In genomic region chr11:70671333-70672047, GRCm38 (mm10) we compare ENCODE assay signal across 8 mouse cellular contexts. TPM values are rescaled to one million over a fixed set of nuclear protein-coding genes. Genes with fewer than 3 reads are reported as not detected.
A peak's percentile ranks its signal among the peaks of the same experiment; 100 is the strongest.
DNase-seq lines count a peak whose midpoint lies in the region; ATAC-seq and TF ChIP-seq lines count a peak whose summit lies in the region.

No protein-coding gene starts in this region.

- H3K4me3 ChIP-seq in gastrocnemius, adult 2 months = no peak overlapping the region
- no peak overlapping the region for H3K4me3 ChIP-seq in liver, embryonic 12.5 days
- H3K4me3 ChIP-seq in liver, postnatal 0 days (ENCODE audit: low read depth, low read length) = no peak overlapping the region
- no peak overlapping the region for H3K4me3 ChIP-seq in forebrain, embryonic 13.5 days
- H3K4me3 ChIP-seq in midbrain, postnatal 0 days (ENCODE audit: low read depth, low read length) = no peak overlapping the region

- intact Hi-C loops in gastrocnemius, adult 2 months (cut with DNase I) = no loop called here
- intact Hi-C loops in gastrocnemius, postnatal 14 days (cut with DNase I; ENCODE audit: low total_unique reads) = no loop called here

- H3K4me2 ChIP-seq in liver, embryonic 12.5 days = 0 out of 2 replicates have a peak overlapping the region, but pooled peaks have one; percentile 98
- H3K4me2 ChIP-seq in liver, postnatal 0 days (ENCODE audit: low read depth, low read length) = no peak overlapping the region
- H3K4me2 ChIP-seq in forebrain, embryonic 13.5 days = peak overlapping the region; percentile 81
- H3K4me2 ChIP-seq in midbrain, postnatal 0 days (ENCODE audit: low read depth, low read length, poor library complexity, severe bottlenecking) = no peak overlapping the region

- TF ChIP-seq CTCF in gastrocnemius, adult 2 months (IDR thresholded peaks at IDR 0.05) = no peak
- no peak for TF ChIP-seq CTCF in liver, postnatal 0 days (IDR thresholded peaks at IDR 0.05; ENCODE audit: low read depth)
- no peak for TF ChIP-seq CTCF in midbrain, postnatal 0 days (IDR thresholded peaks at IDR 0.05)

- H3K27me3 ChIP-seq in liver, embryonic 12.5 days (replicated peaks) = no peaks in the 10 kb centered on the region
- no peaks in the 10 kb centered on the region for H3K27me3 ChIP-seq in liver, postnatal 0 days (ENCODE audit: insufficient read depth, low read length)
- no peaks in the 10 kb centered on the region for H3K27me3 ChIP-seq in forebrain, embryonic 13.5 days
- no peaks in the 10 kb centered on the region for H3K27me3 ChIP-seq in midbrain, postnatal 0 days (ENCODE audit: insufficient read depth, low read length)

- H3K36me3 ChIP-seq in liver, embryonic 12.5 days = peaks cover 41% of the 10 kb centered on the region
- H3K36me3 ChIP-seq in liver, postnatal 0 days (replicated peaks; ENCODE audit: insufficient read depth, low read length) = peaks cover 10% of the 10 kb centered on the region; the same call in 1 of the 2 replicates
- H3K36me3 ChIP-seq in forebrain, embryonic 13.5 days (ENCODE audit: poor library complexity, severe bottlenecking) = peaks cover 47% of the 10 kb centered on the region
- H3K36me3 ChIP-seq in midbrain, postnatal 0 days (ENCODE audit: insufficient read depth, low read length) = peaks cover 22% of the 10 kb centered on the region

- TF ChIP-seq EP300 in liver, postnatal 0 days (IDR thresholded peaks at IDR 0.05; ENCODE audit: low read depth) = no peak

- H3K4me1 ChIP-seq in liver, embryonic 12.5 days = peaks cover 45% of the 10 kb centered on the region
- H3K4me1 ChIP-seq in liver, postnatal 0 days (ENCODE audit: insufficient read depth) = peaks cover 24% of the 10 kb centered on the region
- H3K4me1 ChIP-seq in forebrain, embryonic 13.5 days = peaks cover 31% of the 10 kb centered on the region
- 0 out of 2 replicates have a peak, but pooled peaks cover 6% of the 10 kb centered on the region for H3K4me1 ChIP-seq in midbrain, postnatal 0 days (ENCODE audit: insufficient read depth, low read length)

- H3K27ac ChIP-seq in gastrocnemius, adult 2 months = no peak overlapping the region
- H3K27ac ChIP-seq in liver, embryonic 12.5 days = no peak overlapping the region
- no peak overlapping the region for H3K27ac ChIP-seq in liver, postnatal 0 days (ENCODE audit: low read depth)
- H3K27ac ChIP-seq in forebrain, embryonic 13.5 days = no peak overlapping the region
- H3K27ac ChIP-seq in midbrain, postnatal 0 days (ENCODE audit: low read depth, low read length) = no peak overlapping the region

- H3K9ac ChIP-seq in liver, embryonic 12.5 days = no peak overlapping the region
- H3K9ac ChIP-seq in liver, postnatal 0 days (replicated peaks) = no peak overlapping the region
- H3K9ac ChIP-seq in forebrain, embryonic 13.5 days = peak overlapping the region; percentile 87; the same call in 1 of the 2 replicates
- 0 out of 2 replicates have a peak overlapping the region, but pooled peaks have one; percentile 72 for H3K9ac ChIP-seq in midbrain, postnatal 0 days (replicated peaks; ENCODE audit: low read length, poor library complexity, severe bottlenecking)

- ATAC-seq in liver, embryonic 12.5 days = no peak
- ATAC-seq in liver, postnatal 0 days = no peak
- no peak for ATAC-seq in forebrain, embryonic 13.5 days
- no peak for ATAC-seq in midbrain, postnatal 0 days (ENCODE audit: low FRiP score)
- ATAC-seq in megakaryocyte progenitor cell, adult 5-6 weeks (replicated peaks; ENCODE audit: poor library complexity) = no peak

- no peaks in the 10 kb centered on the region for H3K9me3 ChIP-seq in liver, embryonic 12.5 days (replicated peaks)
- no peaks in the 10 kb centered on the region for H3K9me3 ChIP-seq in liver, postnatal 0 days (ENCODE audit: low read length)
- no peaks in the 10 kb centered on the region for H3K9me3 ChIP-seq in forebrain, embryonic 13.5 days (replicated peaks)
- H3K9me3 ChIP-seq in midbrain, postnatal 0 days (ENCODE audit: low read length) = no peaks in the 10 kb centered on the region

- 74% methylated on average over 16 of the region's 16 CpGs for WGBS in liver, embryonic 12.5 days (ENCODE audit: insufficient replicate concordance)
- 86% methylated on average over 16 of the region's 16 CpGs for WGBS in liver, postnatal 0 days (ENCODE audit: insufficient replicate concordance)
- 76% methylated on average over 16 of the region's 16 CpGs for WGBS in forebrain, embryonic 13.5 days
- 76% methylated on average over 16 of the region's 16 CpGs for WGBS in midbrain, postnatal 0 days

- peak; percentile 25 for DNase-seq in gastrocnemius, adult 2 months
- DNase-seq in gastrocnemius, postnatal 14 days = no peak
- no peak for DNase-seq in liver, postnatal 0 days
- DNase-seq in midbrain, postnatal 0 days (ENCODE audit: low spot score) = no peak
- DNase-seq in B cell, adult 2 months = no peak

RNA-seq across cellular contexts. Expression of gene Spag7, which starts 2.3 kb away (rescaled TPM):
- 10 to 100 TPM; 86.3 to 86.4 TPM for total RNA-seq in gastrocnemius, adult 2 months (2021)
- 100 to 1,000 TPM; 117 to 122 TPM for total RNA-seq in gastrocnemius, postnatal 14 days (2021)
- polyA plus RNA-seq in liver, embryonic 12.5 days (2016; fragmentation: Nextera tagmentation; extraction: Ambion mirVana) = 76.8 and 84.5 TPM in 2 replicates
- 36.6 and 42.1 TPM in 2 replicates for polyA plus RNA-seq in liver, postnatal 0 days (2015; fragmentation: Nextera tagmentation; extraction: Ambion mirVana)
- 173 and 177 TPM in 2 replicates for polyA plus RNA-seq in forebrain, embryonic 13.5 days (2015; fragmentation: Nextera tagmentation; extraction: Ambion mirVana)
- 41.9 and 45.3 TPM in 2 replicates for total RNA-seq in midbrain, postnatal 0 days (2014; rRNA removed)
- 125 and 131 TPM in 2 replicates for polyA plus RNA-seq in midbrain, postnatal 0 days (2015; fragmentation: Nextera tagmentation; extraction: Ambion mirVana)
- 102 and 109 TPM in 2 replicates for total RNA-seq in megakaryocyte progenitor cell, adult 5-6 weeks (2015)
- 68.6 and 71.8 TPM in 2 replicates for total RNA-seq in megakaryocyte progenitor cell, adult 5-6 weeks (2017)

RNA-seq across cellular contexts. Expression of gene Eno3, which starts 14.5 kb away (rescaled TPM):
- 1,000 to 10,000 TPM; 7,153 to 7,488 TPM for total RNA-seq in gastrocnemius, adult 2 months (2021)
- 1,000 to 10,000 TPM; 6,763 to 7,262 TPM for total RNA-seq in gastrocnemius, postnatal 14 days (2021)
- 6.7 and 7.6 TPM in 2 replicates for polyA plus RNA-seq in liver, embryonic 12.5 days (2016; fragmentation: Nextera tagmentation; extraction: Ambion mirVana)
- 4.0 and 21.3 TPM in 2 replicates for polyA plus RNA-seq in liver, postnatal 0 days (2015; fragmentation: Nextera tagmentation; extraction: Ambion mirVana)
- 7.1 and 7.4 TPM in 2 replicates for polyA plus RNA-seq in forebrain, embryonic 13.5 days (2015; fragmentation: Nextera tagmentation; extraction: Ambion mirVana)
- total RNA-seq in midbrain, postnatal 0 days (2014; rRNA removed) = 7.2 and 9.9 TPM in 2 replicates
- 5.8 and 7.6 TPM in 2 replicates for polyA plus RNA-seq in midbrain, postnatal 0 days (2015; fragmentation: Nextera tagmentation; extraction: Ambion mirVana)
- total RNA-seq in megakaryocyte progenitor cell, adult 5-6 weeks (2015) = 4.1 and 6.2 TPM in 2 replicates
- 7.2 and 9.5 TPM in 2 replicates for total RNA-seq in megakaryocyte progenitor cell, adult 5-6 weeks (2017)

RNA-seq across cellular contexts. Expression of gene Camta2, which starts 16.4 kb away (rescaled TPM):
- total RNA-seq in gastrocnemius, adult 2 months (2021) = 10 to 100 TPM; 39.6 to 44.9 TPM
- total RNA-seq in gastrocnemius, postnatal 14 days (2021) = 10 to 100 TPM; 21.2 to 25.5 TPM
- polyA plus RNA-seq in liver, embryonic 12.5 days (2016; fragmentation: Nextera tagmentation; extraction: Ambion mirVana) = 6.1 and 6.4 TPM in 2 replicates
- polyA plus RNA-seq in liver, postnatal 0 days (2015; fragmentation: Nextera tagmentation; extraction: Ambion mirVana) = 2.8 and 3.4 TPM in 2 replicates
- polyA plus RNA-seq in forebrain, embryonic 13.5 days (2015; fragmentation: Nextera tagmentation; extraction: Ambion mirVana) = 11.9 and 13.9 TPM in 2 replicates
- 20.3 and 24.0 TPM in 2 replicates for total RNA-seq in midbrain, postnatal 0 days (2014; rRNA removed)
- 23.6 and 24.5 TPM in 2 replicates for polyA plus RNA-seq in midbrain, postnatal 0 days (2015; fragmentation: Nextera tagmentation; extraction: Ambion mirVana)
- total RNA-seq in megakaryocyte progenitor cell, adult 5-6 weeks (2015) = 9.1 and 9.2 TPM in 2 replicates
- total RNA-seq in megakaryocyte progenitor cell, adult 5-6 weeks (2017) = 2.0 and 5.1 TPM in 2 replicates

RNA-seq across cellular contexts. Expression of gene Pfn1, which starts 17.0 kb away (rescaled TPM):
- total RNA-seq in gastrocnemius, adult 2 months (2021) = 100 to 1,000 TPM; 252 to 257 TPM
- 100 to 1,000 TPM; 340 to 388 TPM for total RNA-seq in gastrocnemius, postnatal 14 days (2021)
- polyA plus RNA-seq in liver, embryonic 12.5 days (2016; fragmentation: Nextera tagmentation; extraction: Ambion mirVana) = 1,519 and 1,532 TPM in 2 replicates
- 918 and 940 TPM in 2 replicates for polyA plus RNA-seq in liver, postnatal 0 days (2015; fragmentation: Nextera tagmentation; extraction: Ambion mirVana)
- 919 and 977 TPM in 2 replicates for polyA plus RNA-seq in forebrain, embryonic 13.5 days (2015; fragmentation: Nextera tagmentation; extraction: Ambion mirVana)
- 438 and 486 TPM in 2 replicates for total RNA-seq in midbrain, postnatal 0 days (2014; rRNA removed)
- 600 and 608 TPM in 2 replicates for polyA plus RNA-seq in midbrain, postnatal 0 days (2015; fragmentation: Nextera tagmentation; extraction: Ambion mirVana)
- total RNA-seq in megakaryocyte progenitor cell, adult 5-6 weeks (2015) = 1,057 and 1,218 TPM in 2 replicates
- 491 and 574 TPM in 2 replicates for total RNA-seq in megakaryocyte progenitor cell, adult 5-6 weeks (2017)

RNA-seq across cellular contexts. Expression of gene Slc25a11, which starts 24.2 kb away (rescaled TPM):
- total RNA-seq in gastrocnemius, adult 2 months (2021) = 100 to 1,000 TPM; 264 to 408 TPM
- total RNA-seq in gastrocnemius, postnatal 14 days (2021) = 100 to 1,000 TPM; 278 to 315 TPM
- 77.3 and 83.3 TPM in 2 replicates for polyA plus RNA-seq in liver, embryonic 12.5 days (2016; fragmentation: Nextera tagmentation; extraction: Ambion mirVana)
- 140 and 143 TPM in 2 replicates for polyA plus RNA-seq in liver, postnatal 0 days (2015; fragmentation: Nextera tagmentation; extraction: Ambion mirVana)
- 156 and 165 TPM in 2 replicates for polyA plus RNA-seq in forebrain, embryonic 13.5 days (2015; fragmentation: Nextera tagmentation; extraction: Ambion mirVana)
- 140 and 159 TPM in 2 replicates for total RNA-seq in midbrain, postnatal 0 days (2014; rRNA removed)
- 160 and 176 TPM in 2 replicates for polyA plus RNA-seq in midbrain, postnatal 0 days (2015; fragmentation: Nextera tagmentation; extraction: Ambion mirVana)
- 59.5 and 73.9 TPM in 2 replicates for total RNA-seq in megakaryocyte progenitor cell, adult 5-6 weeks (2015)
- 46.6 and 52.7 TPM in 2 replicates for total RNA-seq in megakaryocyte progenitor cell, adult 5-6 weeks (2017)

Comparison
In these comparisons a context has a peak if more than half of its experiments do, and no peak if none do; other contexts are left out.
1. H3K4me2 ChIP-seq: peak in liver, embryonic 12.5 days (single experiment) and forebrain, embryonic 13.5 days (single experiment); none in liver, postnatal 0 days (single experiment) and midbrain, postnatal 0 days (single experiment).
2. H3K9ac ChIP-seq: peak in forebrain, embryonic 13.5 days (single experiment) and midbrain, postnatal 0 days (single experiment); none in liver, embryonic 12.5 days (single experiment) and liver, postnatal 0 days (single experiment).
3. RNA of gene Eno3, which starts 14.5 kb away (total RNA-seq): 7,153 to 7,488 TPM in gastrocnemius, adult 2 months and 6,763 to 7,262 TPM in gastrocnemius, postnatal 14 days; 7.2 to 9.9 TPM in midbrain, postnatal 0 days and 4.1 to 9.5 TPM in megakaryocyte progenitor cell, adult 5-6 weeks; every median in the first group is over 100 times any median in the second.